Mouse (Mus musculus): Measurements from ENCODE around the gene Msh5. TPM values are rescaled to one million over a fixed set of nuclear protein-coding genes. Genes with fewer than 3 reads are reported as not detected.
"Not testable (repeated sequence)": the region's sequence is repeated elsewhere in the genome, so short reads cannot be mapped to it uniquely, and the experiment has no call there.

Gene Msh5
- polyA plus RNA-seq, 1 experiment from 2014 or later = 4.1 TPM

- WGBS = 87% methylated on average over 11 of the region's 11 CpGs
- Histone ChIP-seq H3K4me2 (replicated peaks) (no peak overlapping the region), H3K9ac (no peak overlapping the region), H3K36me3 (no peaks in the 10 kb centered on the region), H3K4me1 (no peaks in the 10 kb centered on the region), H3K27me3 (replicated peaks) (no peaks in the 10 kb centered on the region), H3K4me3 (no peak overlapping the region), H3K27ac (no peak overlapping the region), H3K9me3 (no peaks in the 10 kb centered on the region)
- no peak for ATAC-seq (ENCODE audit: low FRiP score, low read depth)
Observed at GRCm38 (mm10) chr17:35039121-35039873, 7.2 kb downstream of the Msh5 start.

- H3K9me3 ChIP-seq = no peaks in the 10 kb centered on the region
- no peak overlapping the region for H3K27ac ChIP-seq
- no peak overlapping the region for H3K4me3 ChIP-seq
- no peak overlapping the region for H3K9ac ChIP-seq
- no peaks in the 10 kb centered on the region for H3K36me3 ChIP-seq
- 82% methylated on average over 6 of the region's 6 CpGs for WGBS
- no peaks in the 10 kb centered on the region for H3K27me3 ChIP-seq (replicated peaks)
- ATAC-seq (ENCODE audit: low FRiP score, low read depth) = no peak
- H3K4me2 ChIP-seq (replicated peaks) = no peak overlapping the region
- peaks cover 4% of the 10 kb centered on the region for H3K4me1 ChIP-seq
Observed at GRCm38 (mm10) chr17:35034896-35035295, 11.6 kb downstream of the Msh5 start.

- not testable (repeated sequence) for H3K4me2 ChIP-seq (replicated peaks); ATAC-seq (ENCODE audit: low FRiP score, low read depth); H3K27ac ChIP-seq; H3K9me3 ChIP-seq; H3K27me3 ChIP-seq (replicated peaks); H3K9ac ChIP-seq; H3K36me3 ChIP-seq; H3K4me1 ChIP-seq; H3K4me3 ChIP-seq
- WGBS = 76% methylated on average over 1 of the region's 1 CpGs
Observed at GRCm38 (mm10) chr17:35033703-35034102, 12.8 kb downstream of the Msh5 start.

GRCm38 (mm10) chr17:35032323-35032870, 14.1 kb downstream of the Msh5 start:
- Histone ChIP-seq H3K27me3 (replicated peaks) (no peaks in the 10 kb centered on the region), H3K36me3 (no peaks in the 10 kb centered on the region), H3K9me3 (no peaks in the 10 kb centered on the region), H3K9ac (no peak overlapping the region), H3K4me2 (replicated peaks) (no peak overlapping the region), H3K4me1 (peaks cover 10% of the 10 kb centered on the region), H3K27ac (no peak overlapping the region), H3K4me3 (no peak overlapping the region)
- 78% methylated on average over 8 of the region's 8 CpGs for WGBS
- ATAC-seq (ENCODE audit: low FRiP score, low read depth) = no peak

- Histone ChIP-seq H3K4me3 (no peak overlapping the region), H3K4me2 (replicated peaks) (no peak overlapping the region), H3K9ac (no peak overlapping the region), H3K9me3 (no peaks in the 10 kb centered on the region), H3K27ac (no peak overlapping the region), H3K4me1 (peaks cover 13% of the 10 kb centered on the region), H3K27me3 (replicated peaks) (no peaks in the 10 kb centered on the region), H3K36me3 (no peaks in the 10 kb centered on the region)
- WGBS = 84% methylated on average over 7 of the region's 7 CpGs
- no peak for ATAC-seq (ENCODE audit: low FRiP score, low read depth)
Observed at GRCm38 (mm10) chr17:35031880-35032279, 14.7 kb downstream of the Msh5 start.

GRCm38 (mm10) chr17:35031272-35031671, 15.3 kb downstream of the Msh5 start:
- Histone ChIP-seq H3K27ac (no peak overlapping the region), H3K36me3 (no peaks in the 10 kb centered on the region), H3K4me2 (replicated peaks) (no peak overlapping the region), H3K4me1 (peaks cover 15% of the 10 kb centered on the region), H3K9ac (no peak overlapping the region), H3K4me3 (no peak overlapping the region), H3K9me3 (no peaks in the 10 kb centered on the region), H3K27me3 (replicated peaks) (no peaks in the 10 kb centered on the region)
- ATAC-seq (ENCODE audit: low FRiP score, low read depth) = no peak
- 91% methylated on average over 11 of the region's 11 CpGs for WGBS

GRCm38 (mm10) chr17:35029691-35030532, 16.6 kb downstream of the Msh5 start:
- no peaks in the 10 kb centered on the region for H3K27me3 ChIP-seq (replicated peaks)
- no peaks in the 10 kb centered on the region for H3K9me3 ChIP-seq
- 32% methylated on average over 19 of the region's 19 CpGs for WGBS
- H3K36me3 ChIP-seq = no peaks in the 10 kb centered on the region
- peak overlapping the region; percentile 48 for H3K4me2 ChIP-seq (replicated peaks)
- H3K27ac ChIP-seq = no peak overlapping the region
- no peak overlapping the region for H3K4me3 ChIP-seq
- no peak for ATAC-seq (ENCODE audit: low FRiP score, low read depth)
- peaks cover 19% of the 10 kb centered on the region for H3K4me1 ChIP-seq
- peak overlapping the region; percentile 38; the same call in 1 of the 2 replicates for H3K9ac ChIP-seq

GRCm38 (mm10) chr17:35028315-35028714, 18.2 kb downstream of the Msh5 start:
- H3K36me3 ChIP-seq = no peaks in the 10 kb centered on the region
- no peak for ATAC-seq (ENCODE audit: low FRiP score, low read depth)
- no peak overlapping the region for H3K4me2 ChIP-seq (replicated peaks)
- no peaks in the 10 kb centered on the region for H3K9me3 ChIP-seq
- no peaks in the 10 kb centered on the region for H3K27me3 ChIP-seq (replicated peaks)
- H3K4me1 ChIP-seq = peaks cover 19% of the 10 kb centered on the region
- no peak overlapping the region for H3K4me3 ChIP-seq
- 87% methylated on average over 2 of the region's 2 CpGs for WGBS
- H3K27ac ChIP-seq = no peak overlapping the region
- H3K9ac ChIP-seq = no peak overlapping the region

GRCm38 (mm10) chr17:35027277-35028068, 19.1 kb downstream of the Msh5 start, which contains the start of gene Sapcd1:
Gene Sapcd1, minus strand, starts transcription at chr17:35028016.
- peak within 1 kb of the TSS; percentile 30 for H3K4me2 ChIP-seq (replicated peaks)
- H3K9me3 ChIP-seq = no peaks in the 10 kb centered on the region
- peaks cover 19% of the 10 kb centered on the region for H3K4me1 ChIP-seq
- no peak within 1 kb of the TSS for H3K9ac ChIP-seq
- peak; percentile 68 for ATAC-seq (ENCODE audit: low FRiP score, low read depth)
- H3K27me3 ChIP-seq (replicated peaks) = no peaks in the 10 kb centered on the region
- no peak within 1 kb of the TSS for H3K27ac ChIP-seq
- no peak within 1 kb of the TSS for H3K4me3 ChIP-seq
- no peaks in the 10 kb centered on the region for H3K36me3 ChIP-seq
- WGBS = 30% methylated on average over 13 of the region's 13 CpGs

GRCm38 (mm10) chr17:35026206-35026605, 20.3 kb downstream of the Msh5 start:
- no peak overlapping the region for H3K4me3 ChIP-seq
- no peaks in the 10 kb centered on the region for H3K9me3 ChIP-seq
- ATAC-seq (ENCODE audit: low FRiP score, low read depth) = no peak
- WGBS = 88% methylated on average over 5 of the region's 5 CpGs
- H3K4me2 ChIP-seq (replicated peaks) = no peak overlapping the region
- H3K4me1 ChIP-seq = peaks cover 23% of the 10 kb centered on the region
- H3K27ac ChIP-seq = no peak overlapping the region
- no peaks in the 10 kb centered on the region for H3K27me3 ChIP-seq (replicated peaks)
- 0 out of 2 replicates have a peak overlapping the region, but pooled peaks have one; percentile 8 for H3K9ac ChIP-seq
- H3K36me3 ChIP-seq = no peaks in the 10 kb centered on the region

- H3K4me1 ChIP-seq = peaks cover 19% of the 10 kb centered on the region
- H3K27ac ChIP-seq = no peak overlapping the region
- no peaks in the 10 kb centered on the region for H3K27me3 ChIP-seq (replicated peaks)
- H3K4me3 ChIP-seq = no peak overlapping the region
- 74% methylated on average over 7 of the region's 10 CpGs for WGBS
- H3K4me2 ChIP-seq (replicated peaks) = no peak overlapping the region
- H3K36me3 ChIP-seq = no peaks in the 10 kb centered on the region
- H3K9me3 ChIP-seq = no peaks in the 10 kb centered on the region
- H3K9ac ChIP-seq = no peak overlapping the region
- no peak for ATAC-seq (ENCODE audit: low FRiP score, low read depth)
Observed at GRCm38 (mm10) chr17:35024691-35025488, 21.7 kb downstream of the Msh5 start.

Measured in neural tube, embryonic 12.5 days (tissue).